Mouse (Mus musculus): ENCODE results near the gene Xxylt1.

DNA sequence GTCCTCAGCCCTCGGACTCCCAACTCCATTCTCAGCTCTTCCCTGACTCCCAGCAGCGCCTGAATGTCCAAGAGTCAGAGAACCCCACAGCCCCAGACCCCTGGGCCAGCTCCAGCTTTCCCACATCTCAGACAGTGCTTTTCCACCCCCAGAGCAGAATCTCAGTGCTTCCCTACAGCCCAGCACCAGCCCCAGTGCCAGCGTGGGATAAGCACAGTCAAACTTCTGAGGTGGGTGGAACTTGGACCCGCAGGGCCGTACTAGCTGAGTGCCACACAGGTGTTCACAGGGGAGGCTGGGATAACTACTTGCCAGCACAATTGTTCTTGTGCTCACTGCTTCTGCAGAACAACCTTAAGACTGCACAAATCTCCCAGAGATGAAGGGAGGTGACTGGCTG is 149.0 kb downstream of the Xxylt1 start:
- TF ChIP-seq MAFK (IDR thresholded peaks at IDR 0.05; ENCODE audit: insufficient read depth, low read depth, low read length) (no peak), CHD2 (IDR thresholded peaks at IDR 0.05; ENCODE audit: low read depth, low read length) (no peak), HCFC1 (IDR thresholded peaks at IDR 0.05; ENCODE audit: borderline replicate concordance, insufficient read depth, low read length) (no peak), ZNF384 (IDR thresholded peaks at IDR 0.05; ENCODE audit: low read depth, low read length) (no peak), ZC3H11A (IDR thresholded peaks at IDR 0.05; ENCODE audit: borderline replicate concordance, low read depth, low read length) (no peak)
